ENCODE assay signal across 30 mouse cellular contexts in the genomic region with DNA sequence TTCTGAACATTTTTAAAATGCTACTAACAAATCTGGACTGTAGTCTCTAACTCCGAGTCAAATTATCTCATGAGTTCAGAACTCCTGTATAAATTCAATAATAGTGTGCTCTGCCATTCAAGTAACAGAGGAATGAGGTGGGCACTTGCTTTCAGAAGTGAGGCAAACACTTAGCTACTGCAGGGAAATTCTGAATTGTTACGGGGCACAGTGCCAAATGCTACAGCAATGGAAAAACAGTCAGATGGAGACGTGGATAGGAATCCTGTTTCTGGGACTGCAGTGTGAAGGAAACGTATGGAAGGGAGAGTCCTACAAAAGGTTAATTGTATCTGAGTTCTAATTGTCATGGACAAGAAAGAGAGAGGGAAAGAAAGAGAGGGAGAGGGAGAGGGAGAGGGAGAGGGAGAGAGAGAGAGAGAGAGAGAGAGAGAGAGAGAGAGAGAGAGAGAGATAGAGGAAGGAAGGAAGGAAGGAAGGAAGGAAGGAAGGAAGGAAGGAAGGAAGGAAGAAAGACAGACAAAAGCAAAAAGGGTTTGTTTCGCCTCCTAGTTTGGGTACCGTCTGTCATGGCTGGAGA.
DNase-seq lines count a peak whose midpoint lies in the region; ATAC-seq and TF ChIP-seq lines count a peak whose summit lies in the region.
"Had no signal": no experiment of that assay in that cellular context is flagged by ENCODE, and none has a peak within 500 bp of the region (broad histone marks: within the 10 kb centered on the region; RNA-seq: fewer than 3 reads in every experiment).

No protein-coding gene starts in this region.

- TF ChIP-seq POLR2A in brain, embryonic 14.5 days (IDR thresholded peaks at IDR 0.05; ENCODE audit: borderline replicate concordance, extremely low read depth, insufficient read depth, insufficient read length, poor library complexity, severe bottlenecking): no peak

- H3K4me2 ChIP-seq in forebrain, postnatal 0 days (ENCODE audit: low read depth): no peak overlapping the region
- H3K4me2 ChIP-seq in forebrain, embryonic 12.5 days: no peak overlapping the region
- H3K4me2 ChIP-seq in lung, embryonic 16.5 days (ENCODE audit: low read depth, low read length): no peak overlapping the region
- H3K4me2 ChIP-seq: embryonic facial prominence, embryonic 15.5 days; heart, embryonic 11.5 days; intestine, embryonic 15.5 days; limb, embryonic 15.5 days; midbrain, embryonic 12.5 days had no signal

- H3K36me3 ChIP-seq in forebrain, postnatal 0 days (ENCODE audit: insufficient read depth): no peaks in the 10 kb centered on the region
- H3K36me3 ChIP-seq in forebrain, embryonic 12.5 days (replicated peaks): no peaks in the 10 kb centered on the region
- H3K36me3 ChIP-seq in lung, embryonic 16.5 days (ENCODE audit: control insufficient read depth, insufficient read depth, low read length): no peaks in the 10 kb centered on the region
- H3K36me3 ChIP-seq: embryonic facial prominence, embryonic 15.5 days; G1E; hindbrain, embryonic 10.5 days; intestine, embryonic 15.5 days; limb, embryonic 15.5 days; midbrain, embryonic 12.5 days had no signal

- peak; percentile 39 for DNase-seq in forebrain, postnatal 0 days
- DNase-seq in lung, postnatal 25 days (ENCODE audit: low spot score): no peak
- peak; percentile 30 for DNase-seq in NIH3T3 (ENCODE audit: low read depth)
- peak; percentile 58 for DNase-seq in brain, embryonic 14.5 days (ENCODE audit: low read depth)
- no peak for DNase-seq in neural tube, embryonic 10.5 days (ENCODE audit: extremely low spot score, low spot score)
- DNase-seq: adrenal gland, adult 8-10 months; B cell, adult 2 months; cerebellum, adult 18-20 months; cerebellum, postnatal 36 days; embryo, embryonic 11 days; gastrocnemius, postnatal 10 days; kidney, adult 8-10 months; kidney, postnatal 14 days; layer of hippocampus, postnatal 36 days; right cerebral cortex, postnatal 25 days; thymus, postnatal 14 days had no signal

- 40% methylated on average over 6 of the region's 6 CpGs for WGBS in forebrain, postnatal 0 days
- WGBS in forebrain, embryonic 12.5 days: 67% methylated on average over 6 of the region's 6 CpGs
- WGBS in lung, embryonic 16.5 days: 42% methylated on average over 6 of the region's 6 CpGs

- ATAC-seq in forebrain, postnatal 0 days: no peak
- no peak for ATAC-seq in forebrain, embryonic 12.5 days (ENCODE audit: low FRiP score)
- peak; percentile 49; the same call in 1 of the 2 replicates for ATAC-seq in lung, embryonic 16.5 days (ENCODE audit: low read depth)
- ATAC-seq: activated CD4-positive, CD25-positive, alpha-beta regulatory T cell, adult 4 months; hindbrain, embryonic 16.5 days; intestine, embryonic 15.5 days had no signal

- no peak for TF ChIP-seq CTCF in forebrain, postnatal 0 days (IDR thresholded peaks at IDR 0.05; ENCODE audit: low read depth)
- TF ChIP-seq CTCF in brain, embryonic 14.5 days (IDR thresholded peaks at IDR 0.05; ENCODE audit: borderline replicate concordance, extremely low read depth, insufficient read depth, insufficient read length): no peak

- no peak overlapping the region for H3K4me3 ChIP-seq in forebrain, postnatal 0 days (ENCODE audit: low read depth, low read length)
- H3K4me3 ChIP-seq in forebrain, embryonic 12.5 days (replicated peaks): no peak overlapping the region
- H3K4me3 ChIP-seq in lung, embryonic 16.5 days (ENCODE audit: low read length): no peak overlapping the region
- H3K4me3 ChIP-seq: embryonic facial prominence, embryonic 15.5 days; hindbrain, embryonic 10.5 days; intestine, embryonic 15.5 days; layer of hippocampus, adult 2 months; limb, embryonic 15.5 days; midbrain, embryonic 12.5 days had no signal

- H3K27me3 ChIP-seq in forebrain, postnatal 0 days (ENCODE audit: insufficient read depth, low read length): no peaks in the 10 kb centered on the region
- H3K27me3 ChIP-seq in forebrain, embryonic 12.5 days: no peaks in the 10 kb centered on the region
- H3K27me3 ChIP-seq in lung, embryonic 16.5 days (ENCODE audit: control insufficient read depth, insufficient read depth, low read depth, low read length): no peaks in the 10 kb centered on the region; the same call in 1 of the 2 replicates
- H3K27me3 ChIP-seq: CH12.LX; embryonic facial prominence, embryonic 15.5 days; intestine, embryonic 15.5 days; limb, embryonic 15.5 days; midbrain, embryonic 12.5 days had no signal

- H3K4me1 ChIP-seq in forebrain, postnatal 0 days (ENCODE audit: insufficient read depth): no peaks in the 10 kb centered on the region
- H3K4me1 ChIP-seq in forebrain, embryonic 12.5 days: no peaks in the 10 kb centered on the region
- H3K4me1 ChIP-seq in lung, embryonic 16.5 days (replicated peaks; ENCODE audit: control insufficient read depth, insufficient read depth, low read length): no peaks in the 10 kb centered on the region
- H3K4me1 ChIP-seq: embryonic facial prominence, embryonic 15.5 days; hindbrain, embryonic 10.5 days; intestine, embryonic 15.5 days; limb, embryonic 15.5 days; midbrain, embryonic 12.5 days had no signal

- H3K27ac ChIP-seq in forebrain, postnatal 0 days (ENCODE audit: low read depth, low read length): no peak overlapping the region
- no peak overlapping the region for H3K27ac ChIP-seq in forebrain, embryonic 12.5 days
- no peak overlapping the region for H3K27ac ChIP-seq in lung, embryonic 16.5 days (ENCODE audit: low read length)
- H3K27ac ChIP-seq: embryonic facial prominence, embryonic 15.5 days; hindbrain, embryonic 10.5 days; intestine, embryonic 15.5 days; layer of hippocampus, adult 2 months; limb, embryonic 15.5 days; liver, embryonic 14.5 days; midbrain, embryonic 12.5 days had no signal

- H3K9me3 ChIP-seq in forebrain, postnatal 0 days (ENCODE audit: low read length): no peaks in the 10 kb centered on the region
- no peaks in the 10 kb centered on the region for H3K9me3 ChIP-seq in forebrain, embryonic 12.5 days
- no peaks in the 10 kb centered on the region for H3K9me3 ChIP-seq in lung, embryonic 16.5 days (ENCODE audit: control insufficient read depth, low read length)
- H3K9me3 ChIP-seq: embryonic facial prominence, embryonic 15.5 days; hindbrain, embryonic 10.5 days; intestine, embryonic 15.5 days; limb, embryonic 15.5 days; midbrain, embryonic 12.5 days had no signal

- H3K9ac ChIP-seq in forebrain, postnatal 0 days: no peak overlapping the region
- H3K9ac ChIP-seq in forebrain, embryonic 12.5 days: no peak overlapping the region
- no peak overlapping the region for H3K9ac ChIP-seq in lung, embryonic 16.5 days (ENCODE audit: low read length)
- H3K9ac ChIP-seq: embryonic facial prominence, embryonic 15.5 days; intestine, embryonic 15.5 days; limb, embryonic 15.5 days; liver, embryonic 14.5 days; midbrain, embryonic 12.5 days had no signal

Comparison
In these comparisons a context has a peak if more than half of its experiments do, and no peak if none do; other contexts are left out.
1. DNase-seq: peak in forebrain, postnatal 0 days (single experiment), NIH3T3 (single experiment) and brain, embryonic 14.5 days (single experiment); none in lung, postnatal 25 days (single experiment) and neural tube, embryonic 10.5 days (single experiment).